Mouse (Mus musculus): ENCODE measurements at regions not wholly inside any gene's neighbourhood (a gene's known extent, or its start where the extent isn't known, plus 50 kb on each side); places are given as distances from the start of the nearest gene placed in this dataset.

- TF ChIP-seq CTCF (IDR thresholded peaks at IDR 0.05; ENCODE audit: insufficient read depth, low read depth, low read length) (no peak), POLR2A (IDR thresholded peaks at IDR 0.05; ENCODE audit: insufficient read depth, low read depth, low read length) (no peak)
These were observed 2504.4 kb upstream of the 5930422O12Rik start for GRCm38 (mm10) chr8:30924160-30924534.

Measured in olfactory bulb, adult 2 months (tissue).